Mouse (Mus musculus): Measurements from ENCODE around the gene Alyref. TPM values are rescaled to one million over a fixed set of nuclear protein-coding genes. Genes with fewer than 3 reads are reported as not detected.

Gene Alyref
- total and polyA plus RNA-seq, 3 experiments, result 600 to 1,072 TPM; not detected in 1

DNA sequence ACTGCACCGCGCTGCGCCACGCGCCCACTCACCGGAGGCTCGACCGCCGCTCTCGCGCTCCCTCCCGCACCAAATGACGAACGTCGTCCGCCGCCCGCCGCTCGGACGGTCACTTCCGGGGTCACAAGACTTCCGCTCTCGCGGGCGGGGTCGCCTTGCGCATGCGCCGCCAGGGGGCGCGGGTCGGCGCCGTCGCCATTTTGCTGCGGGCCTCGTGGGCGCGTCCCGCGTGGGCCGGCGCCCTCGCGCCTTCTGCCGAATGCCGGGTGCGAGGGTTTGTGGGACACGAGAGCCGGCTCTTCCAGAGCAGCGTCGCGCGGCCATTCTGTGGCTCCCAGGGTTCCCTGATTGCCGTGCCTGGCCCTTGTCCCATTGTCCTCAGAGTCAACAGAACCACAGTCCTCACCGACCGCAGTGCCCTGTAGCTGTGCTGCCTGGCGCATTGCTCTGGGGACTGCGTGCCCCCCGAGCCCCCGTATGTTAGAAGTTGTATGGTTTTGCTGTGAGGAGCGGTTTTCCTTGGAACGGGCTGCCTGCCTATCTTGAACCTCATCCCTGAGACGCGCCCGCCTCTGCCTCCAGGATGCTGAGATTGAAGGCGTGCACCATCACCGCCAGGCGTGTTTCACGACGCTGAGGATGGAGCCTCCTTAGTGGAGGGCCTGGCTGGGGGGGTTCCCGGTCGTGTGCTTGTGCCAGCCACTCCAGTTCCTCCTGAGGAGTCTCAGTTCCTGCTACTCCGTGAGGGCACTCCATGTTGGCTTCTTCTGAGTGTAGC, 16.5 kb downstream of the Alyref start, which contains the start of gene Arhgdia:
Gene Arhgdia (minus strand): TSS at position 135 of the 778 bp plus-strand sequence.
- peaks cover 5 to 18% of the 10 kb centered on the region in 2 experiments for H3K4me1 ChIP-seq (ENCODE audit: control insufficient read depth in 1 of 2, insufficient read depth in 2 of 2, low read length in 2 of 2)
- peak within 1 kb of the TSS; percentile 84 for H3K9ac ChIP-seq (ENCODE audit: control insufficient read depth, low read depth, low read length, poor library complexity, severe bottlenecking)
- no peaks in the 10 kb centered on the region for H3K9me3 ChIP-seq (replicated peaks; ENCODE audit: insufficient read depth, low read length)
- peaks cover 7 to 12% of the 10 kb centered on the region in 2 experiments; a peak in 3 of 4 replicates for H3K36me3 ChIP-seq (ENCODE audit: control insufficient read depth in 1 of 2, insufficient read depth in 2 of 2, low read length in 2 of 2)
- DNase-seq (ENCODE audit: low read depth, low spot score), result peak; percentile 93
- peaks cover 35% of the 10 kb centered on the region for H3K79me2 ChIP-seq (ENCODE audit: control insufficient read depth, insufficient read depth, low read length, poor library complexity)
- H3K27me3 ChIP-seq (ENCODE audit: control insufficient read depth in 1 of 2, insufficient read depth in 2 of 2, low read length in 2 of 2), result no peaks in the 10 kb centered on the region
- H3K4me3 ChIP-seq (ENCODE audit: control insufficient read depth in 1 of 2, insufficient read depth in 1 of 2, low read depth in 2 of 2, low read length in 2 of 2), result peak within 1 kb of the TSS; percentile 76 to 94
- peak within 1 kb of the TSS; percentile 73 for H3K27ac ChIP-seq (ENCODE audit: control insufficient read depth, low read depth, low read length)
- TF ChIP-seq TAL1 (IDR thresholded peaks at IDR 0.05; ENCODE audit: low read length) (no peak), CHD2 (IDR thresholded peaks at IDR 0.05; ENCODE audit: low read length) (no peak), NRF1 (IDR thresholded peaks at IDR 0.05; ENCODE audit: insufficient read depth, low read depth, low read length, poor library complexity, severe bottlenecking) (peak; percentile 96), BHLHE40 (IDR thresholded peaks at IDR 0.05; ENCODE audit: borderline replicate concordance, low read depth, low read length) (0 out of 2 replicates have a peak, but pooled peaks have one; percentile 10), ZMIZ1 (IDR thresholded peaks at IDR 0.05; ENCODE audit: low read depth, low read length) (peak; percentile 78; the same call in 1 of the 2 replicates), ZC3H11A (IDR thresholded peaks at IDR 0.05; ENCODE audit: low read depth, low read length) (no peak), MYB (IDR thresholded peaks at IDR 0.05; ENCODE audit: low read depth, low read length) (no peak), NELFE (IDR thresholded peaks at IDR 0.05; ENCODE audit: low read depth, low read length) (peak; percentile 94), ELF1 (IDR thresholded peaks at IDR 0.05; ENCODE audit: low read depth, low read length) (peak; percentile 99), HCFC1 (IDR thresholded peaks at IDR 0.05; ENCODE audit: low read depth, low read length) (peak; percentile 85), GABPA (IDR thresholded peaks at IDR 0.05; ENCODE audit: low read depth, low read length) (no peak), SIN3A (IDR thresholded peaks at IDR 0.05; ENCODE audit: low read length) (peak; percentile 79), RAD21 (IDR thresholded peaks at IDR 0.05; ENCODE audit: low read depth, low read length) (no peak), ZNF384 (IDR thresholded peaks at IDR 0.05; ENCODE audit: low read depth, low read length) (no peak), USF1 (IDR thresholded peaks at IDR 0.05; ENCODE audit: low read depth, low read length) (peak; percentile 82), TCF12 (IDR thresholded peaks at IDR 0.05; ENCODE audit: low read depth, low read length) (peak; percentile 66; the same call in 1 of the 2 replicates), MYC (IDR thresholded peaks at IDR 0.05; ENCODE audit: low read depth, low read length) (peak; percentile 98), MEF2A (IDR thresholded peaks at IDR 0.05; ENCODE audit: extremely low read depth, insufficient replicate concordance, low read depth, low read length, poor library complexity, severe bottlenecking) (no peak), E2F4 (IDR thresholded peaks at IDR 0.05; ENCODE audit: borderline replicate concordance, low read depth, low read length) (peak; percentile 21; the same call in 1 of the 2 replicates), MAX (IDR thresholded peaks at IDR 0.05; ENCODE audit: low read length) (peak; percentile 97), SMC3 (IDR thresholded peaks at IDR 0.05; ENCODE audit: low read depth, low read length) (no peak), EP300 (IDR thresholded peaks at IDR 0.05; ENCODE audit: low read depth in 1 of 2, low read length in 2 of 2) (no peak; a peak in 1 of 4 replicates), POLR2AphosphoS5 (IDR thresholded peaks at IDR 0.05; ENCODE audit: borderline replicate concordance, low read depth, low read length) (0 out of 2 replicates have a peak, but pooled peaks have one; percentile 29), MAFK (IDR thresholded peaks at IDR 0.05; ENCODE audit: borderline replicate concordance, low read depth, low read length) (no peak), GATA1 (IDR thresholded peaks at IDR 0.05; ENCODE audit: low read depth, low read length) (no peak), ETS1 (IDR thresholded peaks at IDR 0.05; ENCODE audit: low read depth, low read length) (peak; percentile 23; the same call in 1 of the 2 replicates), CHD1 (IDR thresholded peaks at IDR 0.05; ENCODE audit: low read depth, low read length) (0 out of 2 replicates have a peak, but pooled peaks have one; percentile 69), KAT2A (conservative IDR thresholded peaks at IDR 0.05; ENCODE audit: low read depth, low read length) (no peak; the same call in 1 of the 2 replicates), CTCF (IDR thresholded peaks at IDR 0.05 in 2 of 3, conservative IDR thresholded peaks at IDR 0.05 in 1 of 3; ENCODE audit: control insufficient read depth in 1 of 3, insufficient read depth in 1 of 3, low read depth in 2 of 3, low read length in 3 of 3, poor library complexity in 1 of 3, severe bottlenecking in 1 of 3) (peak in 2 of 3 experiments; percentile 8 to 44; a peak in 4 of 6 replicates), USF2 (IDR thresholded peaks at IDR 0.05; ENCODE audit: borderline replicate concordance in 1 of 2, insufficient read depth in 1 of 2, low read depth in 1 of 2, low read length in 2 of 2) (no peak), TBP (IDR thresholded peaks at IDR 0.05; ENCODE audit: low read depth, low read length) (peak; percentile 79), RCOR1 (IDR thresholded peaks at IDR 0.05; ENCODE audit: low read depth, low read length) (peak; percentile 68; the same call in 1 of the 2 replicates), ZKSCAN1 (IDR thresholded peaks at IDR 0.05; ENCODE audit: low read depth, low read length) (no peak), UBTF (IDR thresholded peaks at IDR 0.05; ENCODE audit: borderline replicate concordance, insufficient read depth, low read depth, low read length) (0 out of 2 replicates have a peak, but pooled peaks have one; percentile 8)

All from MEL (cell line).